Mouse (Mus musculus) heart, postnatal 0 days (tissue): ENCODE measurements at regions not wholly inside any gene's neighbourhood (a gene's known extent, or its start where the extent isn't known, plus 50 kb on each side); places are given as distances from the start of the nearest gene placed in this dataset.

Source experiments
- CTCF ChIP-seq: IDR thresholded peaks from 2 replicates; pipeline ENCODE4 v1.5.1; 2016; ENCODE audit warnings: antibody characterized with exemption, control low read depth, low read depth
- EP300 ChIP-seq: IDR thresholded peaks from 2 replicates; pipeline ENCODE4 v1.6.1; 2016; ENCODE audit warnings: antibody characterized with exemption, low read depth

- TF ChIP-seq EP300 (no peak), CTCF (no peak)
Measured at GRCm38 (mm10) chr12:106763552-106763951, 724.9 kb upstream of the 3110018I06Rik start.
